Mouse (Mus musculus) heart, embryonic 12.5 days (tissue): ENCODE data around the gene Cd247. TPM values are rescaled to one million over a fixed set of nuclear protein-coding genes. Genes with fewer than 3 reads are reported as not detected.
A peak's percentile ranks its signal among the peaks of the same experiment; 100 is the strongest.

Experiments used
- ATAC-seq: fragments of 200-750 bp; cut with Nextera tagmentation; 2 replicates; pipeline ENCODE4 v1.8.0; 2017; ENCODE audit warnings: moderate TSS enrichment, moderate library complexity; ENCODE audit not compliant: insufficient number of reproducible peaks, low FRiP score
- H3K27ac ChIP-seq: fragments of 300-500 bp; sonication (generic); 2 replicates; pipeline ENCODE4 v1.5.1; 2016; ENCODE audit warnings: mild to moderate bottlenecking, moderate library complexity; ENCODE audit not compliant: poor library complexity, severe bottlenecking
- H3K27me3 ChIP-seq: fragments of 300-500 bp; sonication (generic); replicated peaks from 2 replicates; pipeline ENCODE4 v1.6.1; 2016; ENCODE audit warnings: mild to moderate bottlenecking, moderate library complexity
- H3K36me3 ChIP-seq: fragments of 300-500 bp; sonication (generic); 2 replicates; pipeline ENCODE4 v1.6.1; 2016; ENCODE audit warnings: mild to moderate bottlenecking, moderate library complexity
- H3K4me1 ChIP-seq: fragments of 300-500 bp; sonication (generic); replicated peaks from 2 replicates; pipeline ENCODE4 v1.6.1; 2016; ENCODE audit warnings: mild to moderate bottlenecking
- H3K4me2 ChIP-seq: fragments of 300-500 bp; sonication (generic); 2 replicates; pipeline ENCODE4 v1.6.1; 2016; ENCODE audit warnings: mild to moderate bottlenecking, moderate library complexity
- H3K4me3 ChIP-seq: fragments of 300-500 bp; sonication (generic); 2 replicates; pipeline ENCODE4 v1.5.1; 2016; ENCODE audit warnings: mild to moderate bottlenecking
- H3K9ac ChIP-seq: fragments of 300-500 bp; sonication (generic); 2 replicates; pipeline ENCODE4 v1.6.1; 2016; ENCODE audit warnings: mild to moderate bottlenecking, moderate library complexity
- H3K9me3 ChIP-seq: fragments of 300-500 bp; sonication (generic); replicated peaks from 2 replicates; pipeline ENCODE4 v1.6.1; 2016; ENCODE audit warnings: mild to moderate bottlenecking, moderate library complexity
- WGBS: fragments of 180-500 bp; shearing (Covaris S2); methylation state at CpG from one replicate; pipeline ENCODE4 v1.1.7; 2016; 5-methylcytosine and 5-hydroxymethylcytosine counted together
- polyA plus RNA-seq: library from polyadenylated mRNA; unstranded; fragments of >200 nt; fragmentation: Nextera tagmentation; extraction: Ambion mirVana; gene quantifications from 2 replicates; pipeline ENCODE4 v1.2.1, GENCODE M21; 2016

Cd247 gene
- polyA plus RNA-seq, 1 experiment from 2014 or later, result 0.38 TPM

GRCm38 (mm10) chr1:165840548-165841230, 52.2 kb downstream of the Cd247 start:
- 10% methylated on average over 31 of the region's 31 CpGs for WGBS
- H3K4me1 ChIP-seq, result peaks cover 27% of the 10 kb centered on the region
- peaks cover 51% of the 10 kb centered on the region for H3K27me3 ChIP-seq
- peak overlapping the region; percentile 84 for H3K4me2 ChIP-seq
- peak overlapping the region; percentile 49 for H3K4me3 ChIP-seq
- no peaks in the 10 kb centered on the region for H3K36me3 ChIP-seq
- ATAC-seq, result peak; percentile 23; the same call in 1 of the 2 replicates
- peak overlapping the region; percentile 68 for H3K9ac ChIP-seq
- H3K27ac ChIP-seq, result no peak overlapping the region
- no peaks in the 10 kb centered on the region for H3K9me3 ChIP-seq

- Histone ChIP-seq H3K27me3 (peaks cover 59% of the 10 kb centered on the region), H3K4me3 (no peak overlapping the region), H3K4me2 (no peak overlapping the region), H3K27ac (no peak overlapping the region), H3K4me1 (peaks cover 14% of the 10 kb centered on the region; the same call in 1 of the 2 replicates), H3K9ac (no peak overlapping the region), H3K36me3 (no peaks in the 10 kb centered on the region), H3K9me3 (no peaks in the 10 kb centered on the region)
- no peak for ATAC-seq
- 84% methylated on average over 7 of the region's 7 CpGs for WGBS
These were observed 53.7 kb downstream of the Cd247 start for GRCm38 (mm10) chr1:165842170-165842569.

- Histone ChIP-seq H3K4me3 (no peak overlapping the region), H3K4me1 (peaks cover 10% of the 10 kb centered on the region; the same call in 1 of the 2 replicates), H3K27me3 (peaks cover 56% of the 10 kb centered on the region), H3K9ac (no peak overlapping the region), H3K4me2 (no peak overlapping the region), H3K36me3 (no peaks in the 10 kb centered on the region), H3K27ac (no peak overlapping the region), H3K9me3 (no peaks in the 10 kb centered on the region)
- no peak for ATAC-seq
- WGBS, result 83% methylated on average over 3 of the region's 3 CpGs
These were observed 55.1 kb downstream of the Cd247 start for GRCm38 (mm10) chr1:165843586-165843985.

GRCm38 (mm10) chr1:165844466-165844951, 56.0 kb downstream of the Cd247 start:
- ATAC-seq, result peak; percentile 73
- peaks cover 19% of the 10 kb centered on the region; the same call in 1 of the 2 replicates for H3K4me1 ChIP-seq
- peak overlapping the region; percentile 61 for H3K4me3 ChIP-seq
- 2% methylated on average over 19 of the region's 20 CpGs for WGBS
- peak overlapping the region; percentile 100 for H3K4me2 ChIP-seq
- H3K27me3 ChIP-seq, result peaks cover 48% of the 10 kb centered on the region
- no peaks in the 10 kb centered on the region for H3K36me3 ChIP-seq
- no peak overlapping the region for H3K27ac ChIP-seq
- H3K9ac ChIP-seq, result peak overlapping the region; percentile 70
- H3K9me3 ChIP-seq, result no peaks in the 10 kb centered on the region

GRCm38 (mm10) chr1:165844956-165845355, 56.5 kb downstream of the Cd247 start:
- H3K36me3 ChIP-seq, result no peaks in the 10 kb centered on the region
- under 1% methylated on average over 26 of the region's 26 CpGs for WGBS
- H3K4me1 ChIP-seq, result peaks cover 19% of the 10 kb centered on the region; the same call in 1 of the 2 replicates
- peak overlapping the region; percentile 100 for H3K4me2 ChIP-seq
- peaks cover 44% of the 10 kb centered on the region for H3K27me3 ChIP-seq
- H3K9ac ChIP-seq, result peak overlapping the region; percentile 70
- no peaks in the 10 kb centered on the region for H3K9me3 ChIP-seq
- H3K4me3 ChIP-seq, result peak overlapping the region; percentile 61
- H3K27ac ChIP-seq, result no peak overlapping the region
- ATAC-seq, result 0 out of 2 replicates have a peak, but pooled peaks have one; percentile 5

GRCm38 (mm10) chr1:165845366-165845765, 56.9 kb downstream of the Cd247 start:
- peak overlapping the region; percentile 70 for H3K9ac ChIP-seq
- peaks cover 19% of the 10 kb centered on the region; the same call in 1 of the 2 replicates for H3K4me1 ChIP-seq
- ATAC-seq, result no peak
- H3K4me3 ChIP-seq, result peak overlapping the region; percentile 61
- peaks cover 40% of the 10 kb centered on the region for H3K27me3 ChIP-seq
- WGBS, result 8% methylated on average over 14 of the region's 14 CpGs
- H3K36me3 ChIP-seq, result no peaks in the 10 kb centered on the region
- no peak overlapping the region for H3K27ac ChIP-seq
- H3K4me2 ChIP-seq, result peak overlapping the region; percentile 100
- H3K9me3 ChIP-seq, result no peaks in the 10 kb centered on the region

- ATAC-seq, result no peak
- peaks cover 27% of the 10 kb centered on the region; the same call in 1 of the 2 replicates for H3K27me3 ChIP-seq
- no peaks in the 10 kb centered on the region for H3K9me3 ChIP-seq
These were observed 59.9 kb downstream of the Cd247 start for GRCm38 (mm10) chr1:165848417-165848816.

GRCm38 (mm10) chr1:165848881-165849280, 60.4 kb downstream of the Cd247 start:
- 0 out of 2 replicates have a peak, but pooled peaks have one; percentile 17 for ATAC-seq
- Histone ChIP-seq H3K27me3 (peaks cover 23% of the 10 kb centered on the region; the same call in 1 of the 2 replicates), H3K9ac (no peak overlapping the region), H3K9me3 (no peaks in the 10 kb centered on the region), H3K4me3 (no peak overlapping the region), H3K4me2 (no peak overlapping the region), H3K27ac (no peak overlapping the region), H3K36me3 (no peaks in the 10 kb centered on the region), H3K4me1 (peaks cover 13% of the 10 kb centered on the region; the same call in 1 of the 2 replicates)
- WGBS, result 42% methylated on average over 4 of the region's 4 CpGs

More at GRCm38 (mm10) chr1:165848417-165848816, 59.9 kb downstream of the Cd247 start:
- Histone ChIP-seq H3K4me3 (no peak overlapping the region), H3K36me3 (no peaks in the 10 kb centered on the region), H3K9ac (no peak overlapping the region), H3K4me2 (no peak overlapping the region), H3K27ac (no peak overlapping the region), H3K4me1 (peaks cover 13% of the 10 kb centered on the region; the same call in 1 of the 2 replicates)
- 80% methylated on average over 8 of the region's 8 CpGs for WGBS

GRCm38 (mm10) chr1:165849458-165850445, 61.3 kb downstream of the Cd247 start:
- H3K9ac ChIP-seq, result no peak overlapping the region
- no peaks in the 10 kb centered on the region for H3K9me3 ChIP-seq
- peaks cover 18% of the 10 kb centered on the region; the same call in 1 of the 2 replicates for H3K27me3 ChIP-seq
- no peak overlapping the region for H3K4me2 ChIP-seq
- H3K36me3 ChIP-seq, result no peaks in the 10 kb centered on the region
- no peak overlapping the region for H3K27ac ChIP-seq
- no peak for ATAC-seq
- WGBS, result 69% methylated on average over 17 of the region's 17 CpGs
- H3K4me1 ChIP-seq, result peaks cover 13% of the 10 kb centered on the region; the same call in 1 of the 2 replicates
- H3K4me3 ChIP-seq, result no peak overlapping the region

GRCm38 (mm10) chr1:165852131-165852530, 63.6 kb downstream of the Cd247 start:
- Histone ChIP-seq H3K36me3 (no peaks in the 10 kb centered on the region), H3K4me3 (no peak overlapping the region), H3K27ac (no peak overlapping the region), H3K4me1 (peaks cover 9% of the 10 kb centered on the region; the same call in 1 of the 2 replicates), H3K27me3 (0 out of 2 replicates have a peak, but pooled peaks cover 16% of the 10 kb centered on the region), H3K9ac (no peak overlapping the region), H3K4me2 (no peak overlapping the region), H3K9me3 (no peaks in the 10 kb centered on the region)
- 66% methylated on average over 5 of the region's 5 CpGs for WGBS
- no peak for ATAC-seq
